Mouse (Mus musculus) ES-E14 (cell line): ENCODE results near the gene Paqr9.

ENCODE experiments used
- HCFC1 ChIP-seq: IDR thresholded peaks from 2 replicates; pipeline ENCODE4 v1.6.1; 2012; ENCODE audit warnings: low read length, inconsistent platforms, borderline replicate concordance; ENCODE audit not compliant: insufficient read depth
- ZC3H11A ChIP-seq: IDR thresholded peaks from 2 replicates; pipeline ENCODE4 v1.6.1; 2012; ENCODE audit warnings: low read depth, mild to moderate bottlenecking, inconsistent platforms, low read length, borderline replicate concordance
- ZNF384 ChIP-seq: IDR thresholded peaks from 2 replicates; pipeline ENCODE4 v1.6.1; 2012; ENCODE audit warnings: low read depth, low read length, inconsistent platforms

DNA sequence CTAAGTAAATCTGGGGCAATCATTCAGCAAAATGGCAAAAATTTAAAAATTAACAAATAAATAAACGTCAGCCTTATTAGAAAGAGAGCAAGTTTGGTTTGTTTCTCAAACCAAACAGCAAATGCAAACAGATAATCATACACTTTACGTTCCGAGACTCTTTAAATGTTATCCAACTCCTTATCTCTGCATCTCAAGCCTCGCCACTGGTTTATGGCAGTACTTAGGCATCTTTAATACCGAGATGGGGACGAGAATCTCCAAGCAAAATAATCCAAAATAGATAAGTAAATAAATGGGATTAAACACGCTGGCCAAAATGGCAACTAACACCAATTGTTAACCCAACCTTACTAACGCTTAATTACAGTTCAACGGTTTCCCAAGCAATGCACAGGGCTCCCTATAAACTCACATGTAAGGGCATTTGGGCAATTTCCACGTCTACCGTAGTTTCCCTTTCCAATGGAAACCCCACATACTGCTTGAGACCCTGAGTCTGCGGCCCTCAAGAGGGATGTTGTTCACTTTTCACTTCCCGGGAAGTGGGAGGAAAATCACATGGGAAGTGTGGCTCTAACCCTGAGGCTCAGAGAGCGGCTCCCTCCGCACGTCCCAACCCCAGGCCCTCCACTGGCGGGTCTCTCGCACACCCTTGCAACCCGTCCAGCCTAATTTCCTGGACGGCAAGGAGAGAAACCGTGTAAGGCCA, 48.6 kb upstream of the Paqr9 start:
- no peak for TF ChIP-seq ZC3H11A
- no peak for TF ChIP-seq HCFC1
- no peak for TF ChIP-seq ZNF384
